Mouse (Mus musculus) gastrocnemius, adult 2 months (tissue): ENCODE measurements around the gene Rbfox1. TPM values are rescaled to one million over a fixed set of nuclear protein-coding genes. Genes with fewer than 3 reads are reported as not detected.

Experiments used
- DNase-seq: peaks from one replicate; pipeline ENCODE4 v3.0.0; 2022
- H3K27ac ChIP-seq: fragments of 200-600 bp; 2 replicates; pipeline ENCODE4 v1.8.1; 2022; ENCODE audit warnings: mild to moderate bottlenecking
- H3K4me3 ChIP-seq: fragments of 200-600 bp; 2 replicates; pipeline ENCODE4 v1.8.1; 2022; ENCODE audit warnings: mild to moderate bottlenecking, moderate library complexity
- CTCF ChIP-seq: fragments of 200-600 bp; IDR thresholded peaks from 2 replicates; pipeline ENCODE4 v1.8.1; 2022; ENCODE audit warnings: antibody characterized with exemption, mild to moderate bottlenecking, moderate library complexity
- intact Hi-C: fragments of 180-260 bp; cut with DNase I; formaldehyde crosslinking; loops from one replicate; pipeline ENCODE4 v1.15.1; 2025
- total RNA-seq, 2 experiments: library from RNA; stranded (reverse); gene quantifications; 2 replicates each; pipeline ENCODE4 v1.2.3; 2021

Gene Rbfox1
- total RNA-seq, 2 experiments from 2014 or later: 194 to 277 TPM

- no peak for TF ChIP-seq CTCF
- Histone ChIP-seq H3K4me3 (no peak overlapping the region), H3K27ac (no peak overlapping the region)
- no peak for DNase-seq
- intact Hi-C loops: no loop called here
Observed at GRCm38 (mm10) chr16:6006996-6007395, 121.8 kb downstream of the Rbfox1 start.

- no peak overlapping the region for H3K4me3 ChIP-seq
- H3K27ac ChIP-seq: no peak overlapping the region
- no peak for TF ChIP-seq CTCF
- intact Hi-C loops: no loop called here
- no peak for DNase-seq
Observed at GRCm38 (mm10) chr16:6012853-6013252, 127.7 kb downstream of the Rbfox1 start.

- Histone ChIP-seq H3K27ac (no peak overlapping the region), H3K4me3 (no peak overlapping the region)
- intact Hi-C loops: no loop called here
- peak; percentile 51 for TF ChIP-seq CTCF
- DNase-seq: peak; percentile 27
Observed at GRCm38 (mm10) chr16:6018639-6019038, 133.5 kb downstream of the Rbfox1 start.

- Histone ChIP-seq H3K27ac (no peak overlapping the region), H3K4me3 (no peak overlapping the region)
- intact Hi-C loops: no loop called here
- no peak for TF ChIP-seq CTCF
- no peak for DNase-seq
Observed at GRCm38 (mm10) chr16:6019361-6019760, 134.2 kb downstream of the Rbfox1 start.

GRCm38 (mm10) chr16:6031280-6031679, 146.1 kb downstream of the Rbfox1 start:
- no peak for TF ChIP-seq CTCF
- no peak for DNase-seq
- intact Hi-C loops: no loop called here
- Histone ChIP-seq H3K27ac (no peak overlapping the region), H3K4me3 (no peak overlapping the region)

- no peak for TF ChIP-seq CTCF
- no peak for DNase-seq
- H3K4me3 ChIP-seq: no peak overlapping the region
- intact Hi-C loops: no loop called here
- no peak overlapping the region for H3K27ac ChIP-seq
Observed at GRCm38 (mm10) chr16:6032563-6032962, 147.4 kb downstream of the Rbfox1 start.

- no peak for TF ChIP-seq CTCF
- no peak overlapping the region for H3K27ac ChIP-seq
- intact Hi-C loops: no loop called here
- no peak for DNase-seq
- H3K4me3 ChIP-seq: no peak overlapping the region
Observed at GRCm38 (mm10) chr16:6034876-6035275, 149.7 kb downstream of the Rbfox1 start.

- no peak for DNase-seq
- intact Hi-C loops: no loop called here
- Histone ChIP-seq H3K4me3 (no peak overlapping the region), H3K27ac (no peak overlapping the region)
- no peak for TF ChIP-seq CTCF
Observed at GRCm38 (mm10) chr16:6037009-6037408, 151.9 kb downstream of the Rbfox1 start.

- intact Hi-C loops: no loop called here
- Histone ChIP-seq H3K4me3 (no peak overlapping the region), H3K27ac (no peak overlapping the region)
- TF ChIP-seq CTCF: no peak
- no peak for DNase-seq
Observed at GRCm38 (mm10) chr16:6042766-6043165, 157.6 kb downstream of the Rbfox1 start.

- intact Hi-C loops: no loop called here
- DNase-seq: no peak
- TF ChIP-seq CTCF: no peak
- Histone ChIP-seq H3K27ac (no peak overlapping the region), H3K4me3 (no peak overlapping the region)
Observed at GRCm38 (mm10) chr16:6048601-6049000, 163.4 kb downstream of the Rbfox1 start.

- no peak for DNase-seq
- Histone ChIP-seq H3K4me3 (no peak overlapping the region), H3K27ac (no peak overlapping the region)
- intact Hi-C loops: no loop called here
- TF ChIP-seq CTCF: no peak
Observed at GRCm38 (mm10) chr16:6062495-6062894, 177.3 kb downstream of the Rbfox1 start.

GRCm38 (mm10) chr16:6065481-6065880, 180.3 kb downstream of the Rbfox1 start:
- DNase-seq: no peak
- intact Hi-C loops: no loop called here
- Histone ChIP-seq H3K27ac (no peak overlapping the region), H3K4me3 (no peak overlapping the region)
- TF ChIP-seq CTCF: no peak

GRCm38 (mm10) chr16:6075442-6076050, 190.4 kb downstream of the Rbfox1 start:
- DNase-seq: no peak
- no peak for TF ChIP-seq CTCF
- H3K27ac ChIP-seq: no peak overlapping the region
- intact Hi-C loops: no loop called here
- H3K4me3 ChIP-seq: no peak overlapping the region

- no peak for TF ChIP-seq CTCF
- no peak overlapping the region for H3K4me3 ChIP-seq
- no peak for DNase-seq
- H3K27ac ChIP-seq: no peak overlapping the region
- intact Hi-C loops: no loop called here
Observed at GRCm38 (mm10) chr16:6079017-6079416, 193.9 kb downstream of the Rbfox1 start.
